Mouse (Mus musculus): ENCODE data around the gene Map3k4. TPM values are rescaled to one million over a fixed set of nuclear protein-coding genes. Genes with fewer than 3 reads are reported as not detected.

Map3k4 gene
- polyA plus RNA-seq, 1 experiment = 33.4 TPM

DNA sequence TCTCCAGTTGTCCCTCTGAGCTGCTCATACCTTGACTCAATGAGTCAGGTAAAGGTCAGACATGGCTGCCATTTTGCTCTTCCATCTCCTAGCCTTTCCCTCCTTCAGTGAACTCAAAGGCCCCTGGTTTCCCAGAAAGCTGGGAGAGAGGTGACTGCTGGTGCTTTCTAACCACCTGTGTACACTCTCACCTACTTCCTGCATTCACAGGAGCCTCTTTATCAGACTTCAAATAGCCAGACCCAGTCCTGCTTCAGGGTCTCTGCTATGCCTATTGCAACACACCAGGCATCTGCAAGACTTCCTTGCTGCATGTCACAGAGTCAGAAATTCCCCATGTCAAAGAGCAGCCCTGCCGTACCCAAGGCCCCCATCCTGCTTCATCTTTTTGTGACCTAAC, 28.9 kb upstream of the Map3k4 start:
- WGBS = 98% methylated on average over 1 of the region's 1 CpGs
- no peak overlapping the region for H3K27ac ChIP-seq (ENCODE audit: insufficient read depth, low read length)
- H3K4me1 ChIP-seq (ENCODE audit: control insufficient read depth, insufficient read depth, low read length) = no peaks in the 10 kb centered on the region
- no peaks in the 10 kb centered on the region for H3K27me3 ChIP-seq (ENCODE audit: control insufficient read depth, insufficient read depth, low read length)
- DNase-seq = no peak
- H3K4me3 ChIP-seq (replicated peaks; ENCODE audit: insufficient read depth, low read depth, low read length) = no peak overlapping the region
- no peak for TF ChIP-seq POLR2A (IDR thresholded peaks at IDR 0.05; ENCODE audit: borderline replicate concordance, insufficient read depth, low read length)
- TF ChIP-seq CTCF (IDR thresholded peaks at IDR 0.05; ENCODE audit: borderline replicate concordance, insufficient read depth, low read depth, low read length) = no peak

DNA sequence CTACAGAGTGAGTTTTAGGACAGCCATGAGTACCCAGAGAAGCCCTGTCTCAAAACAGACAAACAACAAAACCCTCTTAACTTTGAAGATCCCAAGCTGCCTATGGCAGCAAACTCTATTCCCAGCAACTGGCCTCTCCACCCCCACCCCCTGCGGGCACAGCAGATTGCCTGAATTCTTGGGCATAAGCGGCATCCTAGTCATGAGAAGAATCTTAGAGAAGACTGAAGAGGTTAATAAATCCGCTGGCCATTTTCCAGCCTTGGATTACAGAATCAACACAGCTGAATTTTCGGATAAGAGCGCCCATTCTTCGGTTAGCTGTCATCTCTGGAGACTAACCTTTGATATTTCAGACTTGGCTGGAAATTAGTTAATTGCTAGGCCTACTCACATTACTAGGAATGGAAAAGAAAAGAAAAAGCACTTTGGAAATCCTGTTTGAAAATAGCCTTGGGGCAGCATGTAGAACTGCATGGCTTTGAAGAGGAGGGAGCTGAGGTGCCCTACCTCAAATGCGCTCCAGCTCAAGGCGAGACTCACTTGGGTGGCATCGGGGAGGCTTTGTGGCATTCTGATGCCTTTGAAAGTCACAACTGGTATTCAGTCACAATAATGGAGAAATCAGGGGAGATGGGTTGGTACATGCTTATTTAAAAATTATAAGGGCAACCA, 25.2 kb upstream of the Map3k4 start:
- TF ChIP-seq POLR2A (IDR thresholded peaks at IDR 0.05; ENCODE audit: borderline replicate concordance, insufficient read depth, low read length) = no peak
- TF ChIP-seq CTCF (IDR thresholded peaks at IDR 0.05; ENCODE audit: borderline replicate concordance, insufficient read depth, low read depth, low read length) = no peak
- 51% methylated on average over 9 of the region's 9 CpGs for WGBS
- no peaks in the 10 kb centered on the region for H3K27me3 ChIP-seq (ENCODE audit: control insufficient read depth, insufficient read depth, low read length)
- H3K4me3 ChIP-seq (replicated peaks; ENCODE audit: insufficient read depth, low read depth, low read length) = no peak overlapping the region
- H3K27ac ChIP-seq (ENCODE audit: insufficient read depth, low read length) = no peak overlapping the region
- no peak for DNase-seq
- H3K4me1 ChIP-seq (ENCODE audit: control insufficient read depth, insufficient read depth, low read length) = no peaks in the 10 kb centered on the region

DNA sequence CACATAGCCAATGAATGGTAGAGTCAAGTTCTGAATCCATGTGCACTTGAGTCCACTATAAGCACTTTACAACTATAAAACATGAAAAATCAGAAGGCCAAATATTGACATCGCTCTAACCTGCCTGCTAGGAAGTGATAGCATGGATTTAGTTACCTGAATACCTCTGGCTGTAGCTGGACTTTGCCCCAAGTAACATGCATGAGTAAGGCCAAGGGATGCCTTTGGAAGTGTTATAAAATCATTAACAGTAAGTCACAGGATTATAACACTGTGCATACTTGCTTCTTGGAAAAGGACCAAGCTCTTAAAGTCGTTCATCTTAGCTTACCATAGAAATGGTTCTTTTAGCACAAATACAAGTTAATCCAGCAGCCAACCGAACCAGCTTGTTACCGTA, 18.6 kb upstream of the Map3k4 start:
- no peak for DNase-seq
- Histone ChIP-seq H3K4me3 (replicated peaks; ENCODE audit: insufficient read depth, low read depth, low read length) (no peak overlapping the region), H3K27me3 (ENCODE audit: control insufficient read depth, insufficient read depth, low read length) (no peaks in the 10 kb centered on the region), H3K27ac (ENCODE audit: insufficient read depth, low read length) (no peak overlapping the region), H3K4me1 (ENCODE audit: control insufficient read depth, insufficient read depth, low read length) (no peaks in the 10 kb centered on the region)
- TF ChIP-seq CTCF (IDR thresholded peaks at IDR 0.05; ENCODE audit: borderline replicate concordance, insufficient read depth, low read depth, low read length) = no peak
- no peak for TF ChIP-seq POLR2A (IDR thresholded peaks at IDR 0.05; ENCODE audit: borderline replicate concordance, insufficient read depth, low read length)
- 84% methylated on average over 4 of the region's 4 CpGs for WGBS

DNA sequence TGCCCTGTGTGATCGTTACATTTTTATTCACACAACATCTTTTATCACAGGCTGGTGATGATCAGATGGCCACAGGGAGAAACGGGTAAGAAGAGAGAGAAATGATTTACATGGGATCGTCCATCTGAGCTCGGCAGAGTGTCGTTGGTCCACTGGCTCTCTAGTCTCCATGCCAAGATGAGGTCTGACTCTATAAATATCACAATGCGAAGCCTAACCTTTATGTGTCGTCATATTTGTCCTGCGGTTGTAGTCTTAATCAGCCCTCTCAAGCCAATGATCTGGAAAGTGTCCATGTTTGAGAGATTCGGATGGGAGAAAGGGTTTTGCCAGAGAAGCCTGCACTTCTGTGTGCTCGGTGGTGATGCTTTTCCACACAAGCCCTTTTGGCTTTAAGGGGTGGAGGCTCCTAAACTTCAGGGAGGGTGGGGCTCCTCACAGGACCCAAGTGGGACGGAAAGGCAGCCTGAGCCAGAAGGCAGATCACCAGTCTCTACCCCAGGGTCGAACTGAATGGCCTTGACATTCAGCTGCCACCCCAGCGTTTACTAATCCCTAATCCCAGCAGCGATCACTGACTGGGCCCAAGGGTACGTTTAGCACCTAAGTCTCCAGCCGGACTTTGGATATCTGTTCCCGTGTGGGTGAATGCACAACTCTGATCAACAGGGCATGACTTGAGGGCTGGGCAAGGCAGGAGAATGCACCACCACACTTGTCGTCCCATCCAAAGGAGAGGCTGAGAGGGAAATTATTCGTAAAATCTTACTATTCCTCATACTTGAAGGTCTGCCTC, 17.7 kb upstream of the Map3k4 start:
- Histone ChIP-seq H3K4me1 (ENCODE audit: control insufficient read depth, insufficient read depth, low read length) (no peaks in the 10 kb centered on the region), H3K4me3 (replicated peaks; ENCODE audit: insufficient read depth, low read depth, low read length) (no peak overlapping the region), H3K27ac (ENCODE audit: insufficient read depth, low read length) (no peak overlapping the region), H3K27me3 (ENCODE audit: control insufficient read depth, insufficient read depth, low read length) (no peaks in the 10 kb centered on the region)
- DNase-seq = no peak
- WGBS = 67% methylated on average over 19 of the region's 19 CpGs
- TF ChIP-seq CTCF (IDR thresholded peaks at IDR 0.05; ENCODE audit: borderline replicate concordance, insufficient read depth, low read depth, low read length) = no peak
- TF ChIP-seq POLR2A (IDR thresholded peaks at IDR 0.05; ENCODE audit: borderline replicate concordance, insufficient read depth, low read length) = no peak

DNA sequence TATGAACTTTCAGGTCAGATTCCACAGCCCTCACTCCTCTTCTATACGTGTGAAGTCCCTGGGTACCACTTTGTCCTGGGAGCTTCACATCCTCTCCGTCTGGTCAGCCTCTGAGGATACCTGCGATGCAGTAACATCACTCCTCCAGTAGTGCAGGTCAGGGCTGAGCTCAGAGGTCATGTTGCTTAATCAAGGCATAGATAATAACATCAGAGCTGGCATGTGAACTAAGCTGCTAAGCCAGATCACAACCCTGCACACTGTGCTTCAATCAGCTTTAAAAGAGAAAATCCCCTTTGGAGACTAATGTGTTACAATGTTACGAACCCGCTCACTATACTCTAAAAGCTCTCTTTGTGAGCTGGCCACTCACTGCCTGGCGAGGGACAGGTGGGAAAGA, 16.5 kb upstream of the Map3k4 start:
- no peak for TF ChIP-seq POLR2A (IDR thresholded peaks at IDR 0.05; ENCODE audit: borderline replicate concordance, insufficient read depth, low read length)
- no peak for TF ChIP-seq CTCF (IDR thresholded peaks at IDR 0.05; ENCODE audit: borderline replicate concordance, insufficient read depth, low read depth, low read length)
- no peak for DNase-seq
- Histone ChIP-seq H3K27ac (ENCODE audit: insufficient read depth, low read length) (no peak overlapping the region), H3K27me3 (ENCODE audit: control insufficient read depth, insufficient read depth, low read length) (no peaks in the 10 kb centered on the region), H3K4me1 (ENCODE audit: control insufficient read depth, insufficient read depth, low read length) (no peaks in the 10 kb centered on the region), H3K4me3 (replicated peaks; ENCODE audit: insufficient read depth, low read depth, low read length) (no peak overlapping the region)
- 82% methylated on average over 6 of the region's 6 CpGs for WGBS

DNA sequence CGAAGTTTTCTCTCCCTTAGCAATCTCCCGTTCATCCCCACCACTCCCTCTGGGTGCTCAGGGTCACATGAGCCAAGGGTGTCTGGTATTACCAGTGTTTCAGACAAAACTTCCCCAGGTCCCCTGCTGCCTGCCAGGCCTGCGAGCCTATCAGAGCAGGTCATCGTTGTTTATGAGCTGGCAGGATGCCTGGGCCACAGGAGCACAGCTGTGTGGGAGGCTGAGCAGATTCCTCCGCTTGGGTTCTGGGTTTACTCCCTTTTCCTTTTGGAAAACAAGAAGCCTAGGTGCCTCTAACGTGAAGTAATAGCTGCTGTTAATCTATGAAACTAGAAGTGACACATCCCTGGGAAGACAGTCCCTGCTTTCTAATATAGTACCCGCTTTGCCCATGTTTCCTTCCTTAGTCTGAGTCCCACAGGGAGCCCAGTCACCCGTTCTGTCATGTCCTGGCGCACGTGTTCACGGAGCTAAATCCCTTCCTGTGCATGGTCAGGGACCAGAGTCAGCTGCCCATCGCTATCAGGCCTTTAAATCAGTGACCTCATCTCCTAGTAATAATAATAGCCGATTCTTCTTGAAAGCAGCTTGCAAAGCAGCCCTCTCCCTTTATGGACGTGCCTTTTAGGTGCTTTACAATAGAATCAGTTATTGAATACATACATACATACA, 9.4 kb upstream of the Map3k4 start:
- peak; percentile 45 to 49 for DNase-seq
- Histone ChIP-seq H3K4me1 (ENCODE audit: control insufficient read depth, insufficient read depth, low read length) (peaks cover 3% of the 10 kb centered on the region; the same call in 1 of the 2 replicates), H3K4me3 (replicated peaks; ENCODE audit: insufficient read depth, low read depth, low read length) (no peak overlapping the region), H3K27me3 (ENCODE audit: control insufficient read depth, insufficient read depth, low read length) (no peaks in the 10 kb centered on the region), H3K27ac (ENCODE audit: insufficient read depth, low read length) (no peak overlapping the region)
- TF ChIP-seq CTCF (IDR thresholded peaks at IDR 0.05; ENCODE audit: borderline replicate concordance, insufficient read depth, low read depth, low read length) (no peak), POLR2A (IDR thresholded peaks at IDR 0.05; ENCODE audit: borderline replicate concordance, insufficient read depth, low read length) (no peak)
- WGBS = 16% methylated on average over 14 of the region's 14 CpGs

DNA sequence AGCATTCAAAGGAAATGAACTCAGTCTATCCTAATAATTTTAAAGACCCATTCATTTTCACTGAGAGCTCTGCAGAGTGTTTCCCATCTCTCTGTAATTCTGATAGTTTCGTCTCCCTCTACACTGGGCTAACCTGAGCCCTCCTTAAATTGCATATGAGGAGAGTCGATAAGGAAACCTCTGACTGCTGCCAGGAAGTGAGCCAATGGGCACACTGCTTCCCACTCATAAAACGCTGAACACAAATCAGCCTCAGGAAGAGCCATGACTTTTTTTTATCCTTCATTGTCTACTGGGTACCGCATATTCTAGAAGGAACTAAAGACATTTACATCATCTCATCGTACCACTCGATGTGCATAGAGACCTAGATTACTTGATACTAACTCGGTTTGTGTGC, 1.2 kb upstream of the Map3k4 start:
- DNase-seq = no peak
- Histone ChIP-seq H3K4me3 (replicated peaks; ENCODE audit: insufficient read depth, low read depth, low read length) (no peak overlapping the region), H3K27ac (ENCODE audit: insufficient read depth, low read length) (no peak overlapping the region), H3K4me1 (ENCODE audit: control insufficient read depth, insufficient read depth, low read length) (peaks cover 18% of the 10 kb centered on the region), H3K27me3 (ENCODE audit: control insufficient read depth, insufficient read depth, low read length) (no peaks in the 10 kb centered on the region)
- WGBS = 75% methylated on average over 7 of the region's 7 CpGs
- TF ChIP-seq POLR2A (IDR thresholded peaks at IDR 0.05; ENCODE audit: borderline replicate concordance, insufficient read depth, low read length) (no peak), CTCF (IDR thresholded peaks at IDR 0.05; ENCODE audit: borderline replicate concordance, insufficient read depth, low read depth, low read length) (no peak)
